Mouse (Mus musculus) bone marrow macrophage, adult 2 months (primary cell): Measurements from ENCODE around the gene Ak2.

ENCODE experiments used
- CTCF ChIP-seq: IDR thresholded peaks from 2 replicates; pipeline ENCODE4 v1.5.1; 2012; ENCODE audit warnings: low read depth, mild to moderate bottlenecking, low read length, moderate library complexity
- POLR2A ChIP-seq: IDR thresholded peaks from 2 replicates; pipeline ENCODE4 v1.6.1; 2012; ENCODE audit warnings: mild to moderate bottlenecking, low read depth, low read length, borderline replicate concordance

- TF ChIP-seq CTCF (no peak), POLR2A (no peak)
These were observed 27.2 kb downstream of the Ak2 start for GRCm38 (mm10) chr4:129018788-129019435.
